Mouse (Mus musculus) hindbrain, postnatal 0 days (tissue): ENCODE results near the gene Epb41. TPM values are rescaled to one million over a fixed set of nuclear protein-coding genes. Genes with fewer than 3 reads are reported as not detected.

ENCODE experiments used
- ATAC-seq: fragments of 200-750 bp; cut with Nextera tagmentation; 2 replicates; pipeline ENCODE4 v1.8.0; 2017; ENCODE audit warnings: mild to moderate bottlenecking, moderate TSS enrichment, moderate library complexity
- DNase-seq: peaks from one replicate; pipeline ENCODE4 v3.0.0-alpha.2; 2015; ENCODE audit warnings: low spot score
- H3K27ac ChIP-seq: fragments of 300-500 bp; sonication (generic); 2 replicates; pipeline ENCODE4 v1.5.1; 2014; ENCODE audit warnings: mild to moderate bottlenecking
- H3K27me3 ChIP-seq: fragments of 300-500 bp; sonication (generic); 2 replicates; pipeline ENCODE4 v1.6.1; 2014; ENCODE audit warnings: low read length, mixed read lengths; ENCODE audit not compliant: insufficient read depth
- H3K36me3 ChIP-seq: fragments of 300-500 bp; sonication (generic); 2 replicates; pipeline ENCODE4 v1.6.1; 2014; ENCODE audit warnings: low read length, mixed read lengths; ENCODE audit not compliant: insufficient read depth
- H3K4me1 ChIP-seq: fragments of 300-500 bp; sonication (generic); 2 replicates; pipeline ENCODE4 v1.6.1; 2014; ENCODE audit warnings: antibody characterized with exemption, low read length, mixed read lengths; ENCODE audit not compliant: insufficient read depth
- H3K4me2 ChIP-seq: fragments of 300-500 bp; sonication (generic); 2 replicates; pipeline ENCODE4 v1.6.1; 2014; ENCODE audit warnings: low read depth, mild to moderate bottlenecking, low read length, moderate library complexity, mixed read lengths
- H3K4me3 ChIP-seq: fragments of 300-500 bp; sonication (generic); 2 replicates; pipeline ENCODE4 v1.5.1; 2014; ENCODE audit warnings: low read length
- H3K9ac ChIP-seq: fragments of 300-500 bp; sonication (generic); replicated peaks from 2 replicates; pipeline ENCODE4 v1.6.1; 2014; ENCODE audit warnings: mild to moderate bottlenecking, low read length, moderate library complexity, mixed read lengths
- H3K9me3 ChIP-seq: fragments of 300-500 bp; sonication (generic); 2 replicates; pipeline ENCODE4 v1.6.1; 2016; ENCODE audit warnings: low read length, mixed read lengths
- CTCF ChIP-seq: IDR thresholded peaks from 2 replicates; pipeline ENCODE4 v1.5.1; 2016; ENCODE audit warnings: antibody characterized with exemption, control low read depth, low read depth
- WGBS: fragments of 180-500 bp; shearing (Covaris S2); extraction: QIAGEN DNeasy Blood & Tissue Kit; methylation state at CpG from one replicate; pipeline ENCODE4 v1.1.7; 2014; 5-methylcytosine and 5-hydroxymethylcytosine counted together
- microRNA-seq, 2 experiments: library from miRNA; unstranded; fragments of <30 nt; microRNA quantifications; one replicate each; pipeline ENCODE4; 2016
- polyA plus RNA-seq: library from polyadenylated mRNA; unstranded; fragments of >200 nt; fragmentation: Nextera tagmentation; extraction: Ambion mirVana; gene quantifications from 2 replicates; pipeline ENCODE4 v1.2.1, GENCODE M21; 2015
- total RNA-seq: library from RNA; depleted of rRNA; stranded (reverse); fragments of >200 nt; gene quantifications from 2 replicates; pipeline ENCODE4 v1.2.3, GENCODE M21; 2014; rRNA removed

Epb41 gene
- total and polyA plus RNA-seq, 2 experiments from 2014 or later: 33.3 to 69.7 TPM

DNA sequence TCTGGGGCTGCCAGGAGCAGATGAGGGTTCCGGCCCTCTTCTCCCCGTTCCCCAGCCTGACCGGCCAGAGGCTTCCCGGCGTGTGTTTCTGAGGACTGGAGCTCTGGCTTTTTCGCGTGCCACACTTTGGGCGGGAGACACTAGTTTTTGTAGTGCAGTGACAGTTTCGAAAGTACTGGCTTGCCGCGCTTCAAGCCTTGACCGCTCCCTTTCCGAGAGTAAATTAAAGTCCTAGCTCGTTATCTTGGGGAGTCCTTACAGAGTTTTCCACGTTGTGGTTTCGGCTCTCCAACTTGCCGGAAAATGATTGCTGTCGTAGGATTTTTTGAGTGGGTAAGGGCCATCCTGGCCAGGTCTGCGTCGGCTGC lies 201.0 kb downstream of the Epb41 start:
- H3K27me3 ChIP-seq: no peaks in the 10 kb centered on the region
- H3K27ac ChIP-seq: peak overlapping the region; percentile 99
- whole genome bisulfite sequencing: under 1% methylated on average over 20 of the region's 20 CpGs
- H3K4me2 ChIP-seq: peak overlapping the region; percentile 96
- peak overlapping the region; percentile 74 for H3K4me3 ChIP-seq
- H3K9ac ChIP-seq: peak overlapping the region; percentile 90
- TF ChIP-seq CTCF: no peak
- DNase-seq: no peak
- ATAC-seq: peak; percentile 10; the same call in 1 of the 2 replicates
- no peaks in the 10 kb centered on the region for H3K36me3 ChIP-seq
- H3K4me1 ChIP-seq: peaks cover 15% of the 10 kb centered on the region
- no peaks in the 10 kb centered on the region for H3K9me3 ChIP-seq

Small RNAs within 50 kb of the gene (microRNA-seq; reads per million reads assigned to microRNA genes)
- gene Gm27445: 0 reads per million in 2 experiments

Other genes starting within 250 kb of the Epb41 start
- gene Ptpru, start 237.0 kb downstream of the Epb41 start, total RNA-seq: 31.2 and 35.9 TPM in 2 replicates
- 17.3 and 20.0 TPM in 2 replicates for gene Ptpru, start 237.0 kb downstream of the Epb41 start, polyA plus RNA-seq
- 21.5 and 30.8 TPM in 2 replicates for gene Mecr, start 231.9 kb downstream of the Epb41 start, total RNA-seq
- gene Mecr, start 231.9 kb downstream of the Epb41 start, polyA plus RNA-seq: 33.8 TPM in 2 replicates
- gene Srsf4, start 201.7 kb downstream of the Epb41 start, total RNA-seq: 25.9 and 28.3 TPM in 2 replicates
- gene Srsf4, start 201.7 kb downstream of the Epb41 start, polyA plus RNA-seq: 76.0 and 86.0 TPM in 2 replicates
- gene Tmem200b, start 153.6 kb downstream of the Epb41 start, total RNA-seq: 2.3 and 3.2 TPM in 2 replicates
- gene Tmem200b, start 153.6 kb downstream of the Epb41 start, polyA plus RNA-seq: 0.48 and 0.64 TPM in 2 replicates
- not detected in 2 replicates for gene Gm10300, start 624 bp downstream of the Epb41 start, total RNA-seq
- gene Gm10300, start 624 bp downstream of the Epb41 start, polyA plus RNA-seq: not detected in 2 replicates
- 3.5 and 6.3 TPM in 2 replicates for gene Oprd1, start 69.2 kb upstream of the Epb41 start, total RNA-seq
- 0.66 and 0.86 TPM in 2 replicates for gene Oprd1, start 69.2 kb upstream of the Epb41 start, polyA plus RNA-seq
- 56.4 and 57.1 TPM in 2 replicates for gene Ythdf2, start 137.0 kb upstream of the Epb41 start, total RNA-seq
- gene Ythdf2, start 137.0 kb upstream of the Epb41 start, polyA plus RNA-seq: 86.4 and 87.7 TPM in 2 replicates
- 19.1 and 20.1 TPM in 2 replicates for gene Gmeb1, start 186.3 kb upstream of the Epb41 start, total RNA-seq
- 29.9 and 30.2 TPM in 2 replicates for gene Gmeb1, start 186.3 kb upstream of the Epb41 start, polyA plus RNA-seq
- 7.3 and 7.6 TPM in 2 replicates for gene Taf12, start 199.1 kb upstream of the Epb41 start, total RNA-seq
- 30.0 and 30.5 TPM in 2 replicates for gene Taf12, start 199.1 kb upstream of the Epb41 start, polyA plus RNA-seq
- gene Rab42, start 228.1 kb upstream of the Epb41 start, total RNA-seq: 4.9 and 5.4 TPM in 2 replicates
- 5.1 and 5.9 TPM in 2 replicates for gene Rab42, start 228.1 kb upstream of the Epb41 start, polyA plus RNA-seq